Mouse (Mus musculus) activated CD4-positive, CD25-positive, alpha-beta regulatory T cell (primary cell): ENCODE results near the gene Scgb1b15. TPM values are rescaled to one million over a fixed set of nuclear protein-coding genes. Genes with fewer than 3 reads are reported as not detected.

ENCODE experiments used
- polyA plus RNA-seq, 2 experiments: library from polyadenylated mRNA; unstranded; fragments of 100-300 nt; shearing (Covaris generic); gene quantifications; one replicate each; pipeline ENCODE4 v1.2.1; 2017

Gene Scgb1b15
- polyA plus RNA-seq, result not detected

DNA sequence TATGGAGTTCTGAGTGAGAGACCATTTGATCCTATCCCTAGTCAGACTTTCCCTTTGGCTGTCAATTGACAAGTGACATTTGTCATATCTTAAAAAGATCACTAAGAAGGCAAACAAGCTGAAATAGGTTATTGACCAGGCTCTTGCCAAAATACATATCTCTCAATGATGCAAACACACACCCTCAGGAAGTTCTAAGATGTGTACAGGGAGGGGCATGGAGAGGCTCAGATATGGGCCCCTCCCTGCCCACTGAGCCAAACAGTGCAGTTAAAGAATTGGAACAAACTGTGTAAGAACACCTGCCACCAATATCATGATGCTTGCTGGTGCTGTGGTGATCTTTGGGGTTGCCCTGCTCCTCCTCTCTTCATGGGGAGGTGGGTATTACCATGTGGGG, at the start of gene Scgb1b15:
Gene Scgb1b15 (plus strand): TSS at position 301 of the 400 bp plus-strand sequence.

DNA sequence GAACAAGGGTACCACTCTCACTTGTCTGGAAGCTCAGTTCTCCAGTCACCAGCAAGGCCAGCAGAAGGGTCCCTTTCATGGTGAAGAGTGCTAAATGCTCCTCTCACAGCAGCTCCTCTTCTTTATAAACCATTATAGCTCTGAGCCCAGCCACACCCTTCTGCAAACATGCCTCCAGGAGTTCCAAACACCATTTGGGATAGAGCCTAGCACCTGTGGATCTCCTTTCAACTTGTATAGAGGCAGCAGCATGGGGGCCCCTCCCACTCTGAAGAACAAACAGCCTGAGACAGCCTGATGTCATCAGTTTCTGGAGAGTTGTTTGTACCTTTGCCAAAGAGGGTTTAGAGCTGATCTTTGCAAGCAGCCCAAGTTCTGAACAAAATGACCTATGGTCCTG, 6.8 kb upstream of the Scgb1b15 start, which contains the start of gene Scgb2b15:
Gene Scgb2b15 (minus strand): TSS at position 101 of the 400 bp plus-strand sequence.

Other genes with a start within 250 kb of the Scgb1b15 start
- gene Scgb2b15, start 6.9 kb upstream of the Scgb1b15 start, polyA plus RNA-seq, result not detected
- gene Scgb2b17, start 220.0 kb downstream of the Scgb1b15 start, polyA plus RNA-seq, result not detected
- gene Scgb1b17, start 226.9 kb downstream of the Scgb1b15 start, polyA plus RNA-seq, result not detected